Mouse (Mus musculus) limb, embryonic 15.5 days (tissue): ENCODE results near the gene Fcrlb. TPM values are rescaled to one million over a fixed set of nuclear protein-coding genes. Genes with fewer than 3 reads are reported as not detected.
A peak's percentile ranks its signal among the peaks of the same experiment; 100 is the strongest.

ENCODE experiments used
- ATAC-seq: fragments of 200-750 bp; cut with Nextera tagmentation; 2 replicates; pipeline ENCODE4 v1.8.0; 2017; ENCODE audit warnings: low read depth, moderate TSS enrichment; ENCODE audit not compliant: insufficient number of reproducible peaks, low FRiP score, low TSS enrichment
- H3K27ac ChIP-seq: fragments of 300-500 bp; sonication (generic); 2 replicates; pipeline ENCODE4 v1.5.1; 2015; ENCODE audit warnings: moderate library complexity, mild to moderate bottlenecking, inconsistent platforms
- H3K27me3 ChIP-seq: fragments of 300-500 bp; sonication (generic); 2 replicates; pipeline ENCODE4 v1.6.1; 2015; ENCODE audit warnings: inconsistent platforms
- H3K36me3 ChIP-seq: fragments of 300-500 bp; sonication (generic); 2 replicates; pipeline ENCODE4 v1.6.1; 2015; ENCODE audit warnings: inconsistent platforms
- H3K4me1 ChIP-seq: fragments of 300-500 bp; sonication (generic); 2 replicates; pipeline ENCODE4 v1.6.1; 2015; ENCODE audit warnings: inconsistent platforms
- H3K4me2 ChIP-seq: fragments of 300-500 bp; sonication (generic); 2 replicates; pipeline ENCODE4 v1.6.1; 2015; ENCODE audit warnings: mild to moderate bottlenecking, inconsistent platforms
- H3K4me3 ChIP-seq: fragments of 300-500 bp; sonication (generic); 2 replicates; pipeline ENCODE4 v1.5.1; 2015; ENCODE audit warnings: mild to moderate bottlenecking, inconsistent platforms
- H3K9ac ChIP-seq: fragments of 300-500 bp; sonication (generic); 2 replicates; pipeline ENCODE4 v1.6.1; 2015; ENCODE audit warnings: inconsistent platforms
- H3K9me3 ChIP-seq: fragments of 300-500 bp; sonication (generic); 2 replicates; pipeline ENCODE4 v1.6.1; 2016; ENCODE audit warnings: inconsistent platforms
- WGBS: fragments of 180-500 bp; shearing (Covaris S2); methylation state at CpG from one replicate; pipeline ENCODE4 v1.1.7; 2015; 5-methylcytosine and 5-hydroxymethylcytosine counted together
- polyA plus RNA-seq: library from polyadenylated mRNA; unstranded; fragments of >200 nt; fragmentation: Nextera tagmentation; extraction: Ambion mirVana; gene quantifications from 2 replicates; pipeline ENCODE4 v1.2.1, GENCODE M21; 2015

The Fcrlb gene
- polyA plus RNA-seq, 1 experiment from 2014 or later, result 0.15 TPM

DNA sequence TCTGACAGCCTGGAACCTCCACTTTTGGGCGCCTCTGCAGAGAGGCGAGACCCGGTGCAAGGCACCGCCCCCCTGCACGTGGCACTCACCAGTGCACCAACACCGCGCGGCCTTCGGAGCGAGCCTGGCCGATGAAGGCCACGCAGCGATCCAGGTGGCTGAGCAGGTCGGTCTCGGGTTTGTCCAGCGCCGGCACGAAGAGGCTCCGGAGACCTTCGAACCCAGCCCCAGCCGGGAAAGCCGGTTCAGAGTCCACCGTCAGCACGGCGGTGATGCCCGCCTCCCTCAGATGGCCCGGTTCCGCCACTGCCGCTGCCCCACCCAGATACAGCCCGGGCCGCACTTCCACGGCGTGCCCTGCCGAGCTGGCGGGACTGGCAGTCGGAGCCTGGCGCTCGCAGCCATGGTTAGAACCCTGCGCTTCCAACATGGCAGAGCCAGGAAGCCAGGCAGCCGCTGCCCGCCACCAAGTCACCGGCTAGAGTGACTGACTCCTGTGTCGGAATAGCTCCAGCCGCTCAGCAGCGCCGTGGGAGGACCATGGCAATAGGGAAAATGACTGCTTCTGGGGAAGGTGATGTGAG, 27.7 kb downstream of the Fcrlb start, which contains the start of the genes Gm26620 and Dusp12:
Gm26620 (plus strand) TSS at position 88 of the 584 bp plus-strand sequence.
Dusp12 (minus strand) TSS at position 563 of the 584 bp plus-strand sequence.
- Histone ChIP-seq H3K9me3 (no peaks in the 10 kb centered on the region), H3K27ac (peak within 1 kb of the TSS; percentile 88), H3K36me3 (peaks cover 17% of the 10 kb centered on the region), H3K4me3 (peak within 1 kb of the TSS; percentile 88), H3K4me1 (peaks cover 14% of the 10 kb centered on the region; the same call in 1 of the 2 replicates), H3K9ac (peak within 1 kb of the TSS; percentile 85), H3K27me3 (no peaks in the 10 kb centered on the region), H3K4me2 (peak within 1 kb of the TSS; percentile 60)
- 0% methylated on average over 46 of the region's 46 CpGs for WGBS
- ATAC-seq, result peak; percentile 85

DNA sequence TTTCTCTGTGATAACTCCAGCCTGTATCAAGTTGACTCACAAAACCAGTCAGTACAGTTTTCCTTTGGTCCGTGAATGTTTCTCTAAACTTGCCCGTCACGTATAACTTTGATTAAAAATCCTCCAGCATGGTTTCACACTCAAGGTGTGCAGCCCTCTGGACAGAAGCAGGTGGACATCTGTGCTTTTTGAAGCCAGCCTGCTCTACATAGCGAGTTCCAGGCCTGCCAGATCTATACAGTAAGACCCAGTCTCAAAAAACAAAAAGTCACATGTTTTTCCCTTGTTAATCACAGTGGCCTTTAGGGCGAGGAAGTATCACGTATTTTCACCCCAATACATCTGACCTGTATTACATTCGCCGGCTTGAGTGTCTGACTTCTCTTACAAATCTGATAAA, 28.4 kb downstream of the Fcrlb start:
- Histone ChIP-seq H3K4me2 (peak overlapping the region; percentile 60), H3K9me3 (no peaks in the 10 kb centered on the region), H3K9ac (peak overlapping the region; percentile 85), H3K27me3 (no peaks in the 10 kb centered on the region), H3K4me3 (peak overlapping the region; percentile 88), H3K36me3 (peaks cover 21% of the 10 kb centered on the region), H3K4me1 (peaks cover 14% of the 10 kb centered on the region; the same call in 1 of the 2 replicates), H3K27ac (no peak overlapping the region)
- no peak for ATAC-seq
- WGBS, result 9% methylated on average over 8 of the region's 8 CpGs

DNA sequence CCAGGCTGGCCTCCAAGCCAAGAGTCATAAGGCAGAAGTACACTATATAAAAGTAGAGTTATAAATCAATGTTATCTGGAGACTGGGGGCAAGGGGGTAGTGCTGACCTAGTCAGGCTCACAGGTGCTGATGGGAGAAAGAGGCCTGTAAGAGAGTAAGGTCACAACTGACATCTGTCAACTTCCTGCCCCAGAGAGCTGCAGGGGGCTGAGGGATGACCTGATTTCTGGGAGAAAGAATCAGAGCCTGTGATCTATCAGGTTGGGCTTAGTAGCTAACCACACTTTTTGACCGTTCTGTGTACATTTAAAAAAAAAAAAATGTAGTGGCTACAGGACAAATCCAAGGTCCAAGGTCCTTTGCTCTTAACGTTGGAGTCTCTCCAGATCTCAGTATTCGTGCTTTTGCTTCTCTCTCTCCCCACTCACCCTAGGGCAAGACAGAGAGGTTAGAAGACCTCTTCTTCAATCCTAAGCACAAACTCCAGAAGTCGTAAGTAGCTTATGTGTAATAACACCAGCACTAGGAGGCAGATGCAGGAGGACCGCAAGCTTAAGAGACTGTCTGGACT, 29.7 kb downstream of the Fcrlb start:
- ATAC-seq, result no peak
- 79% methylated on average over 5 of the region's 5 CpGs for WGBS
- Histone ChIP-seq H3K9me3 (no peaks in the 10 kb centered on the region), H3K27ac (no peak overlapping the region), H3K27me3 (no peaks in the 10 kb centered on the region), H3K9ac (no peak overlapping the region), H3K4me2 (no peak overlapping the region), H3K4me1 (peaks cover 14% of the 10 kb centered on the region; the same call in 1 of the 2 replicates), H3K4me3 (no peak overlapping the region), H3K36me3 (peaks cover 27% of the 10 kb centered on the region)

DNA sequence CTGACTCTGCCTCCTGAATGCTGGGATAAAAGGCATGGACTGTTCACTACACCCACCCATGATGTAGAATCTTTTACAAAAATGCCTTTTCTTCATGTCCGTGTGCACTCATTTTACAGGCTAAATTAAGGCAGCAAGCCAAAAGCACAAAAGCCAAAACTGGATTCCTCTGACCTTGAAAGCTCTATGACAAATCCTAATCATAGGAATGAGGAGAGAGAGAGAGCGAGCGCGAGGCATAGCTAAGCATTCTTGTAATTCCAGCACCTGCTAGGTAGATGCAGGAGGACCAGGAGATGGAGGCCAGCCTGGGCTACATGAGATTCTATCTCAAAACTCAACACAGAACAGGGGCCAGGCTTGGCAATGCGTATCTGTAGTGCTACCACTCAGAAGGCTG, 35.8 kb downstream of the Fcrlb start:
- H3K9ac ChIP-seq, result no peak overlapping the region
- no peak overlapping the region for H3K4me3 ChIP-seq
- no peak overlapping the region for H3K27ac ChIP-seq
- H3K4me1 ChIP-seq, result no peaks in the 10 kb centered on the region
- H3K9me3 ChIP-seq, result no peaks in the 10 kb centered on the region
- H3K27me3 ChIP-seq, result no peaks in the 10 kb centered on the region
- peaks cover 64% of the 10 kb centered on the region for H3K36me3 ChIP-seq
- no peak for ATAC-seq
- 84% methylated on average over 5 of the region's 5 CpGs for WGBS
- no peak overlapping the region for H3K4me2 ChIP-seq

GRCm38 (mm10) chr1:170875676-170876075, 37.1 kb downstream of the Fcrlb start:
- Histone ChIP-seq H3K27me3 (no peaks in the 10 kb centered on the region), H3K9ac (no peak overlapping the region), H3K4me1 (no peaks in the 10 kb centered on the region), H3K4me2 (no peak overlapping the region), H3K4me3 (no peak overlapping the region), H3K9me3 (no peaks in the 10 kb centered on the region), H3K36me3 (peaks cover 59% of the 10 kb centered on the region), H3K27ac (no peak overlapping the region)
- 82% methylated on average over 3 of the region's 3 CpGs for WGBS
- no peak for ATAC-seq

GRCm38 (mm10) chr1:170871961-170872360, 40.8 kb downstream of the Fcrlb start:
- peaks cover 39% of the 10 kb centered on the region for H3K36me3 ChIP-seq
- H3K27me3 ChIP-seq, result no peaks in the 10 kb centered on the region
- no peak overlapping the region for H3K9ac ChIP-seq
- no peak overlapping the region for H3K4me3 ChIP-seq
- ATAC-seq, result no peak
- H3K4me1 ChIP-seq, result peaks cover 2% of the 10 kb centered on the region; the same call in 1 of the 2 replicates
- H3K9me3 ChIP-seq, result no peaks in the 10 kb centered on the region
- no peak overlapping the region for H3K4me2 ChIP-seq
- no peak overlapping the region for H3K27ac ChIP-seq
- 96% methylated on average over 2 of the region's 2 CpGs for WGBS

DNA sequence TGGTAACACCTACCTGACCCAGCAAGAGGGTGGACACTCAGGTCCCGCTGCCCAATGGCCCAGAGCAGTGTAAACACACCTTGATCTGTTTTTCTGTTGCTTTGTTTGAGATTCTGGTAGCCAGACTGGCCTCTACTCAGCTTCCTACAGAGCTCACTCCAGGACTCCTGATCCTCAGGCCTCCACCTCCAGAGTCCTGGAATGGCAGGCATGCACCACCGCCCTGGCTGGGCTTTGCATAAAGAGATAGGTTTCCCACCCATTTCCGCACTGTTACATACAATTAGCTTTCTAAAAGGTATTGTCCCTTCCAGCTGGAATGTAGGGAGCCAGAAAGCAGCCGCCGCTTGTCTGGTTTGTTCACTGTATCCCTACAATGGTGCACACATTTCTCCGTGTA, 41.3 kb downstream of the Fcrlb start:
- Histone ChIP-seq H3K36me3 (peaks cover 35% of the 10 kb centered on the region), H3K4me1 (peaks cover 7% of the 10 kb centered on the region; the same call in 1 of the 2 replicates), H3K4me3 (no peak overlapping the region), H3K27ac (no peak overlapping the region), H3K27me3 (no peaks in the 10 kb centered on the region), H3K9ac (no peak overlapping the region), H3K4me2 (no peak overlapping the region), H3K9me3 (no peaks in the 10 kb centered on the region)
- no peak for ATAC-seq
- 88% methylated on average over 6 of the region's 6 CpGs for WGBS

GRCm38 (mm10) chr1:170868905-170869283, 43.8 kb downstream of the Fcrlb start:
- Histone ChIP-seq H3K27me3 (no peaks in the 10 kb centered on the region), H3K4me2 (peak overlapping the region; percentile 72), H3K9me3 (no peaks in the 10 kb centered on the region), H3K27ac (no peak overlapping the region), H3K36me3 (peaks cover 16% of the 10 kb centered on the region), H3K4me3 (peak overlapping the region; percentile 91), H3K9ac (peak overlapping the region; percentile 44; the same call in 1 of the 2 replicates), H3K4me1 (peaks cover 7% of the 10 kb centered on the region; the same call in 1 of the 2 replicates)
- 17% methylated on average over 14 of the region's 14 CpGs for WGBS
- no peak for ATAC-seq

DNA sequence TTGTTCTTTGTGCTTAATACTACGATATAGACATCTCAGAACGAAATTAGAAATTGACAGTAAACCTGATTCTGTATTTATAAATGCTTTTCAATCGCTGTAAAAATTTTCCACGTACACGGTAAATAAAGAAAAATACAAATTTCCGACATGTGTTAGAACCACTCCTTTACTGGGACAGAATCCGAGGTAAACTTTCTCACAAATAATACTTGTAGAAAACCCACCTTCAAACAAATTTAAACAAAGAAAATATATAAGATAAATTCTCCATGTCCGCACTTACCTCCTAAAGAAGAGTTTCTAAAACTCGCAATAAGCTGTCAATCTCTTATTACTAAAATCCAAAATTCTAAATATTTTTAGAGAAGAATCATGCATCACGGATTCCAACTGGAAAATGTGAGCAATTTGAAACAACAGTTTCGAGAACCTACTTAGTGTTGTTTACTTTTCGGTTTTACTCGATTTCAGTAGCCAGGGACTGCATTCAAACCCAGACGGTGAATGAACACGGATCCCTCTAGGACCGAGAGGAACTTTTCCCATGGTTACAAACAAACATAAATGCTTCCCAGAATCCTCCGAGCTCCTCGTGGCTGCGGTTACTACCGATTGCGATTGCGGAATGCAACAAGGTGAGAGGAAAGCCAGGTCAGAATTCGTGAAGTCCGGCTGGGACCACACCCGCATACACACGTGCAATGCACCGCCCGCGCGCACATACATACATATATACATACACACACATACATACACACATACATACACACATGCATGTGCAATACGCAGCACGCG, 44.4 kb downstream of the Fcrlb start:
- Histone ChIP-seq H3K9me3 (no peaks in the 10 kb centered on the region), H3K4me2 (peak overlapping the region; percentile 72), H3K27ac (peak overlapping the region; percentile 75; the same call in 1 of the 2 replicates), H3K4me1 (peaks cover 7% of the 10 kb centered on the region; the same call in 1 of the 2 replicates), H3K27me3 (no peaks in the 10 kb centered on the region), H3K9ac (peak overlapping the region; percentile 76; the same call in 1 of the 2 replicates), H3K4me3 (peak overlapping the region; percentile 91), H3K36me3 (peaks cover 16% of the 10 kb centered on the region)
- no peak for ATAC-seq
- under 1% methylated on average over 33 of the region's 33 CpGs for WGBS

- H3K9me3 ChIP-seq, result no peaks in the 10 kb centered on the region
- peak within 1 kb of the TSS; percentile 75 for H3K27ac ChIP-seq
- H3K4me1 ChIP-seq, result peaks cover 7% of the 10 kb centered on the region; the same call in 1 of the 2 replicates
- peak within 1 kb of the TSS; percentile 76 for H3K9ac ChIP-seq
- H3K4me3 ChIP-seq, result peak within 1 kb of the TSS; percentile 91
- ATAC-seq, result 0 out of 2 replicates have a peak, but pooled peaks have one; percentile 52
- peak within 1 kb of the TSS; percentile 72 for H3K4me2 ChIP-seq
- no peaks in the 10 kb centered on the region for H3K27me3 ChIP-seq
- WGBS, result under 1% methylated on average over 25 of the region's 25 CpGs
- H3K36me3 ChIP-seq, result peaks cover 13% of the 10 kb centered on the region; the same call in 1 of the 2 replicates
Measured at GRCm38 (mm10) chr1:170867691-170868105, 45.0 kb downstream of the Fcrlb start, which contains the start of gene Atf6. Gene Atf6, minus strand, starts transcription at chr1:170867771.

GRCm38 (mm10) chr1:170866992-170867690, 45.6 kb downstream of the Fcrlb start:
- peak overlapping the region; percentile 75 for H3K27ac ChIP-seq
- no peaks in the 10 kb centered on the region for H3K9me3 ChIP-seq
- H3K27me3 ChIP-seq, result no peaks in the 10 kb centered on the region
- no peak for ATAC-seq
- H3K4me3 ChIP-seq, result peak overlapping the region; percentile 91
- H3K36me3 ChIP-seq, result peaks cover 8% of the 10 kb centered on the region; the same call in 1 of the 2 replicates
- H3K4me1 ChIP-seq, result peaks cover 7% of the 10 kb centered on the region; the same call in 1 of the 2 replicates
- H3K4me2 ChIP-seq, result peak overlapping the region; percentile 72
- H3K9ac ChIP-seq, result peak overlapping the region; percentile 76
- WGBS, result 2% methylated on average over 30 of the region's 30 CpGs
